Mouse (Mus musculus) midbrain, embryonic 12.5 days (tissue): ENCODE measurements around the gene Gm3020. TPM values are rescaled to one million over a fixed set of nuclear protein-coding genes. Genes with fewer than 3 reads are reported as not detected.
"Not testable (repeated sequence)": the region's sequence is repeated elsewhere in the genome, so short reads cannot be mapped to it uniquely, and the experiment has no call there.

ENCODE experiments used
- ATAC-seq: fragments of 200-750 bp; cut with Nextera tagmentation; 2 replicates; pipeline ENCODE4 v1.8.0; 2017; ENCODE audit warnings: low read depth, moderate TSS enrichment, moderate library complexity; ENCODE audit not compliant: low FRiP score
- H3K27ac ChIP-seq: fragments of 300-500 bp; sonication (generic); replicated peaks from 2 replicates; pipeline ENCODE4 v1.5.1; 2016; ENCODE audit warnings: mild to moderate bottlenecking
- H3K27me3 ChIP-seq: fragments of 300-500 bp; sonication (generic); 2 replicates; pipeline ENCODE4 v1.6.1; 2016; ENCODE audit warnings: mild to moderate bottlenecking
- H3K36me3 ChIP-seq: fragments of 300-500 bp; sonication (generic); 2 replicates; pipeline ENCODE4 v1.6.1; 2016
- H3K4me1 ChIP-seq: fragments of 300-500 bp; sonication (generic); 2 replicates; pipeline ENCODE4 v1.6.1; 2016
- H3K4me2 ChIP-seq: fragments of 300-500 bp; sonication (generic); replicated peaks from 2 replicates; pipeline ENCODE4 v1.6.1; 2016; ENCODE audit warnings: mild to moderate bottlenecking, moderate library complexity
- H3K4me3 ChIP-seq: fragments of 300-500 bp; sonication (generic); 2 replicates; pipeline ENCODE4 v1.5.1; 2016; ENCODE audit warnings: mild to moderate bottlenecking
- H3K9ac ChIP-seq: fragments of 300-500 bp; sonication (generic); replicated peaks from 2 replicates; pipeline ENCODE4 v1.6.1; 2016; ENCODE audit warnings: mild to moderate bottlenecking, moderate library complexity
- H3K9me3 ChIP-seq: fragments of 300-500 bp; sonication (generic); 2 replicates; pipeline ENCODE4 v1.6.1; 2016; ENCODE audit warnings: mild to moderate bottlenecking
- WGBS: fragments of 180-500 bp; shearing (Covaris S2); methylation state at CpG from one replicate; pipeline ENCODE4 v1.1.7; 2016; 5-methylcytosine and 5-hydroxymethylcytosine counted together
- polyA plus RNA-seq: library from polyadenylated mRNA; unstranded; fragments of >200 nt; fragmentation: Nextera tagmentation; extraction: Ambion mirVana; gene quantifications from 2 replicates; pipeline ENCODE4 v1.2.1, GENCODE M21; 2016

The Gm3020 gene
- polyA plus RNA-seq: 2.9 and 3.4 TPM in 2 replicates

- no CpG with 5 or more reads among the region's 32 CpGs for WGBS
- not testable (repeated sequence) for ATAC-seq, H3K36me3 ChIP-seq, H3K9me3 ChIP-seq, H3K4me1 ChIP-seq, H3K4me2 ChIP-seq, H3K27ac ChIP-seq, H3K27me3 ChIP-seq, H3K4me3 ChIP-seq, H3K9ac ChIP-seq
Observed at GRCm38 (mm10) chr14:3651730-3652129, at the start of gene Gm3020. TSS of gene Gm3020 (plus strand) at chr14:3652030.

GRCm38 (mm10) chr14:3634212-3634611 is 17.6 kb upstream of the Gm3020 start, which contains the start of gene Gm3012:
TSS of gene Gm3012 (plus strand) at chr14:3634512.
- H3K4me3 ChIP-seq, H3K9me3 ChIP-seq, H3K9ac ChIP-seq, H3K4me2 ChIP-seq, H3K27me3 ChIP-seq, H3K27ac ChIP-seq, H3K4me1 ChIP-seq, H3K36me3 ChIP-seq, ATAC-seq: not testable (repeated sequence)
- WGBS: no CpG with 5 or more reads among the region's 2 CpGs

GRCm38 (mm10) chr14:3688483-3688882 is 36.7 kb downstream of the Gm3020 start, which contains the start of gene Gm3043:
TSS of gene Gm3043 (plus strand) at chr14:3688783.
- H3K9ac ChIP-seq, H3K4me1 ChIP-seq, H3K27me3 ChIP-seq, H3K27ac ChIP-seq, ATAC-seq, H3K9me3 ChIP-seq, H3K36me3 ChIP-seq, H3K4me2 ChIP-seq, H3K4me3 ChIP-seq: not testable (repeated sequence)
- WGBS: no CpG with 5 or more reads among the region's 3 CpGs

Other genes with a start within 250 kb of the Gm3020 start
- gene Gm10409, start 239.4 kb upstream of the Gm3020 start, polyA plus RNA-seq: 2.9 and 3.4 TPM in 2 replicates
- gene Gm3005, start 223.9 kb upstream of the Gm3020 start, polyA plus RNA-seq: 1.7 and 2.8 TPM in 2 replicates
- gene Gm10408, start 202.7 kb upstream of the Gm3020 start, polyA plus RNA-seq: not detected in 2 replicates
- not detected in 2 replicates for gene Gm3012, start 17.5 kb upstream of the Gm3020 start, polyA plus RNA-seq
- gene Gm3043, start 36.8 kb downstream of the Gm3020 start, polyA plus RNA-seq: not detected in 2 replicates
- gene Gm3002, start 158.0 kb downstream of the Gm3020 start, polyA plus RNA-seq: 0.63 and 1.1 TPM in 2 replicates
- 0.33 TPM in 1 of 2 replicates, not detected in the other for gene Gm3033, start 194.2 kb downstream of the Gm3020 start, polyA plus RNA-seq
- not detected in 2 replicates for gene Gm2916, start 232.1 kb downstream of the Gm3020 start, polyA plus RNA-seq